Mouse (Mus musculus) lung, embryonic 16.5 days (tissue): ENCODE measurements around the gene Ptprt. TPM values are rescaled to one million over a fixed set of nuclear protein-coding genes. Genes with fewer than 3 reads are reported as not detected.

Experiments used
- ATAC-seq: fragments of 200-750 bp; cut with Nextera tagmentation; 2 replicates; pipeline ENCODE4 v1.8.0; 2017; ENCODE audit warnings: low read depth, mild to moderate bottlenecking, moderate library complexity
- H3K27ac ChIP-seq: fragments of 300-500 bp; sonication (generic); 2 replicates; pipeline ENCODE4 v1.5.1; 2014; ENCODE audit warnings: mild to moderate bottlenecking, control low read depth, low read length
- H3K27me3 ChIP-seq: fragments of 300-500 bp; sonication (generic); 2 replicates; pipeline ENCODE4 v1.6.1; 2014; ENCODE audit warnings: low read depth, low read length, mixed read lengths; ENCODE audit not compliant: control insufficient read depth, insufficient read depth
- H3K36me3 ChIP-seq: fragments of 300-500 bp; sonication (generic); 2 replicates; pipeline ENCODE4 v1.6.1; 2014; ENCODE audit warnings: low read length; ENCODE audit not compliant: control insufficient read depth, insufficient read depth
- H3K4me1 ChIP-seq: fragments of 300-500 bp; sonication (generic); replicated peaks from 2 replicates; pipeline ENCODE4 v1.6.1; 2014; ENCODE audit warnings: low read length, mixed read lengths; ENCODE audit not compliant: control insufficient read depth, insufficient read depth
- H3K4me2 ChIP-seq: fragments of 300-500 bp; sonication (generic); 2 replicates; pipeline ENCODE4 v1.6.1; 2014; ENCODE audit warnings: low read depth, low read length, control low read depth
- H3K4me3 ChIP-seq: fragments of 300-500 bp; sonication (generic); 2 replicates; pipeline ENCODE4 v1.5.1; 2014; ENCODE audit warnings: mild to moderate bottlenecking, low read length, control low read depth
- H3K9ac ChIP-seq: fragments of 300-500 bp; sonication (generic); 2 replicates; pipeline ENCODE4 v1.6.1; 2014; ENCODE audit warnings: low read length, control low read depth
- H3K9me3 ChIP-seq: fragments of 300-500 bp; sonication (generic); 2 replicates; pipeline ENCODE4 v1.6.1; 2016; ENCODE audit warnings: low read length; ENCODE audit not compliant: control insufficient read depth
- WGBS: fragments of 180-500 bp; shearing (Covaris S2); extraction: QIAGEN DNeasy Blood & Tissue Kit; methylation state at CpG from one replicate; pipeline ENCODE4 v1.1.7; 2014; 5-methylcytosine and 5-hydroxymethylcytosine counted together
- polyA plus RNA-seq: library from polyadenylated mRNA; unstranded; fragments of >200 nt; fragmentation: Nextera tagmentation; extraction: Ambion mirVana; gene quantifications from 2 replicates; pipeline ENCODE4 v1.2.1, GENCODE M21; 2015

The Ptprt gene
- polyA plus RNA-seq, 1 experiment from 2014 or later, result 0.62 TPM

DNA sequence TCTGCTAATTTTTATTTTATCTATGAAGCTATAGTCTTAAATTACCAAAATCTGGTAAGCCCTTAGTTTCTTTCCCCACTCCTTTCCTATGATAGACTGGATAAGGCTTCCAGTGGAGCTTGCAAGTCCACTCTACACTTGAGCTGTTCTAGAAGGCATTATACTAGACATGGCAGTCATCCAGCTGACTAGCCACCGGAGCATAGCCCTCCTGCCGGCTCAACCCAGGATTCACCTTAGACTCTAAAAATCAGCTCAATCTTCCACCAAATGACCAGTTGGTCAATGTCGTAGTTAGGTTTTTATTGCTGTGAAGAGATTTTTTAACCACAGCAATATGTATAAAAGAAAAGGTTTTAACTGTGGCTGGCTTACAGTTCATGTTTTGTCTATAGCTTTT lies 608.1 kb downstream of the Ptprt start:
- H3K27ac ChIP-seq, result no peak overlapping the region
- no peaks in the 10 kb centered on the region for H3K9me3 ChIP-seq
- no peak overlapping the region for H3K4me3 ChIP-seq
- H3K27me3 ChIP-seq, result no peaks in the 10 kb centered on the region
- ATAC-seq, result no peak
- H3K36me3 ChIP-seq, result no peaks in the 10 kb centered on the region
- WGBS, result 91% methylated on average over 3 of the region's 3 CpGs
- H3K4me1 ChIP-seq, result no peaks in the 10 kb centered on the region
- no peak overlapping the region for H3K4me2 ChIP-seq
- no peak overlapping the region for H3K9ac ChIP-seq

DNA sequence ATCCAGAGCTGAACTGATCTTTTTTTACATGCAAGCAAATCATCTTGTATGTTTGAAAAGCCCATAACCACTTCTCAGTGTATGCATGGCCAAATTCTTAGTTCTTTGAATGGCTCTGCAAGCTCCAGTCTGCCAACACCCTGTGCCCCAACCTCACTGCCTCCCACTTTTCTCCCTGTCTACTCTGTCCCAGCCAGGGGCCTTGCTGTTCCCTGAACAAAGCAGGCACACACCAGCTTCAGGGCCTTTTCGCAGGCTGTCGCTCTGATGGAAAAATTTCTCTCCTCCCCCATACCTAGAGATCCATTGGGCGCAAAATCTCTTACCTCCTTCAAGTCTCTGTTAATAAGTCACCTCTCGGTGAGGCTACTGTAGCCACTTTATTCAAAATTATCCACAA lies 610.7 kb downstream of the Ptprt start:
- Histone ChIP-seq H3K9ac (no peak overlapping the region), H3K4me2 (no peak overlapping the region), H3K36me3 (no peaks in the 10 kb centered on the region), H3K27me3 (no peaks in the 10 kb centered on the region), H3K4me1 (no peaks in the 10 kb centered on the region), H3K27ac (no peak overlapping the region), H3K4me3 (no peak overlapping the region), H3K9me3 (no peaks in the 10 kb centered on the region)
- 72% methylated on average over 4 of the region's 4 CpGs for WGBS
- ATAC-seq, result no peak

DNA sequence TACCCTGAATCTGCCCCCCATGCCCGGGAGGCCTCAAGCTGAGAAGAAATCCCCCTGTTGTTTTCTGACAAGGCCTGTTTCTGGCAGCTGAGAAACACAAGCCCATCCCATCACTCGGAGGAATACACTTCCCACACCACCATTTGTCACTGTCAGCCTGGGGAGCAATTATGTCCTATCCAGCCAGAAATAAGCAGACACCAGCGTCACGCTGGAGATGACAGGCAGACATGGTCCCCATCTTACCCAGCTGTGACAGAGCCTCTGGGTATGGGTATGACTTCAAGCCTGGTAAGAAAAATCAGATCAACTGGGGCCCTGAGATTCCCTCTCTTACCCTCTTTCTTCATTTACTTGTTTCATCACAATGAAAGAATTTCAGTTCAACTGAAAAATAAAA lies 625.3 kb downstream of the Ptprt start:
- Histone ChIP-seq H3K36me3 (no peaks in the 10 kb centered on the region), H3K27me3 (no peaks in the 10 kb centered on the region), H3K9ac (no peak overlapping the region), H3K4me2 (no peak overlapping the region), H3K4me3 (no peak overlapping the region), H3K9me3 (no peaks in the 10 kb centered on the region), H3K4me1 (no peaks in the 10 kb centered on the region), H3K27ac (no peak overlapping the region)
- no peak for ATAC-seq
- 41% methylated on average over 4 of the region's 4 CpGs for WGBS

DNA sequence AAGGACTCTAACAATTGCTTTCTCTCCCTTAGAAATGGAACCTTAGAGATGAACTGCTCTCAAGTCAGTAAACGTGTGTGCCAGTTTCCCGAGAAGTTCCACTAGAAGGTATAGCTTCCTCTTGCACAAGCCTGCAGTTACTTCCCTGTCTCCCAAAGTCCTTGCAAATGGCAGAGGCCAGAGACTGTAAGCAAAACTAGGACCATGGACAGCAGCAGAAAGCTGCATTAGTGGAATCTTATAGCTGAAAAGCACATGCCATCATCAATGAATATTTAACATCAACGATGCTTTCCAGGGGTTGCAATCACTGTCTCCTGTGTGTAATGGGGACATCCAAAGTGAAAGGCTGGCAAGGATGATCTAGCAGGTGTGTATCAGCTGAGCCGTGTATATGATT lies 629.3 kb downstream of the Ptprt start:
- Histone ChIP-seq H3K9ac (no peak overlapping the region), H3K4me3 (no peak overlapping the region), H3K27me3 (no peaks in the 10 kb centered on the region), H3K4me2 (no peak overlapping the region), H3K27ac (no peak overlapping the region), H3K9me3 (no peaks in the 10 kb centered on the region), H3K36me3 (no peaks in the 10 kb centered on the region), H3K4me1 (no peaks in the 10 kb centered on the region)
- 65% methylated on average over 4 of the region's 4 CpGs for WGBS
- ATAC-seq, result no peak

DNA sequence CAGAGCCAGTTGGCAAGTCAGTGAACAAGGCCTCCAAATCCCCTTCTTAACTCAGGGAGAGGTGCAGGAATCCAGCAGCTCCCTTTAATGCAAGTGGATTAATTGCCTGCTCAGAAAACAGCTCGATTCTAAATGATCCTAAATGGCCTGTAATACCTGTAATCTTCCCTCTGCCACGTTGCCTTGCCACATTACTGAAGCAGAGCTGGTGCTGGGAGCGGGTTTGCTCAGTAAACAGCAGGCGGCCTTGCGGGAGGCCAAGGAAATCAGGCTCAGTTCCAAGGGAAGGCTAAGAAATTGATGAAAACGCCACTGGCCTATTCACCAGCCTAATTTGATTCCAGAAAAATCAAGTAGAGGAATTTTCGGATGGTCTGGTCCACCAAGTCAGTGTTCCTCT lies 659.9 kb downstream of the Ptprt start:
- Histone ChIP-seq H3K4me1 (no peaks in the 10 kb centered on the region), H3K9ac (no peak overlapping the region), H3K9me3 (no peaks in the 10 kb centered on the region), H3K27me3 (no peaks in the 10 kb centered on the region), H3K27ac (no peak overlapping the region), H3K4me3 (no peak overlapping the region), H3K4me2 (no peak overlapping the region), H3K36me3 (no peaks in the 10 kb centered on the region)
- ATAC-seq, result no peak
- WGBS, result 44% methylated on average over 7 of the region's 7 CpGs

DNA sequence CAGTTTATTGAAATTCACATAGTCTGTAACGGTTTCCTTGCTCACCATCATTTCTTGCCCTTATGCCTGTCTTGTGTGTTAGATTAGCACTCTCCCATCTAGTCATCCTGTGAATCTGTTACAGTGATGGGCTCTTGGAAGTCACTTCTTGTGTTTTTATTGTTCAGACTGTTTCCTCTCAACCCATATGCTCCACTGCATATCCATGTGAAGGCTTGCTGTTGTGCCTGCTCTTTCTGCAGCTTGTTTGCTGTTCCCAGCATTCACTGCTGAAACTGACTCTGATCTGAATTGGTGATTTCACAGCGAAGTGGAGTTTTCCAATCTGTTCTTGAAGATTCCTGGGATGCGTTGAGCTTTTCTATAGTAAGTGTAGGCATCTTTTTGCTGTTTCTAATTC lies 678.6 kb downstream of the Ptprt start:
- Histone ChIP-seq H3K9me3 (no peaks in the 10 kb centered on the region), H3K36me3 (no peaks in the 10 kb centered on the region), H3K4me3 (no peak overlapping the region), H3K4me1 (no peaks in the 10 kb centered on the region), H3K27me3 (no peaks in the 10 kb centered on the region), H3K4me2 (no peak overlapping the region), H3K9ac (no peak overlapping the region), H3K27ac (no peak overlapping the region)
- 77% methylated on average over 3 of the region's 3 CpGs for WGBS
- ATAC-seq, result no peak

DNA sequence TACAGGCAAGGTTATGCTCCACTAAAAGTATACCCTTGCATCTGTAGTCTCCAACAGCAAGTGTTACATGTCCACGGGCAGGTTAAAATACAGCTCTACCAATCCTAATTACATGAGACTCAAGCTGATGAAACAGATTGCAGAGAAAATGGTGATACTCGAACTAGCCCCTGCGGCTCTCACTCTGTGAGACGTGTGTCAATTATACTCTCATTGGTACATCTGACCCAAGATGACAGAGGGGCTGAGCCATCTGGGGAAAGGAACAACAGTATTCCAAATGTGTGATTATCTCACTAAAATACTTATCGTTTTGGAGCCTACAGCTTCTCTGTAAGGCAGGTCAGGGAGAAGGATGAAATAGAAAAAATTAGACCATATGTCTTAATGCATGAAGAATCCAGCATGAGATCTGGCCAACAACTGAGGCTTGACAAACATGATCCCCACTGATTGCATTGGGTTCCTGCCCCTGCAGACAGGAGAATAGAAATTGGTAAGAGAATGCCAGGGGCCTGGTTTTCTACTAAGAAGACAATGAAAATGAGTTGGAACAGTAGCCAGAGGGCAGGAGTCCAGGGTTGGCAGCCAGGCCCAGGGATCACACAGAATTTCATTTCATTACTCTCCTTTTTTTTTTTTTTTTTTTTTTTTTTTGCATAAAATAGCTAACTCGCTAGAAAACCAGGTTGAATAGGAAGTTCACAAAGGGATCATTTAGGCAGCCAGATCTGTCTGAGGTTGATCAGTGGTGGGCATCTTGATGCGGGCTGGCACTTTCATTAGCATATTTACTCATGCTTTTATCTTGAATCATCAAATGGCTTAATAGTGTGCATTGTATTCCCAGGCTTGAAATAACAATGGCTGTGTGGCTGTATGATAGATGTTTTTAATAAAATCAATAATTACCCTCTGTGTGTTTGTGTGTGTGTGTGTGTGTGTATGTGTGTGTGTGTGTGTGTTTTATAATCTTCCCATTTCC lies 699.5 kb downstream of the Ptprt start:
- 80% methylated on average over 7 of the region's 7 CpGs for WGBS
- H3K36me3 ChIP-seq, result no peaks in the 10 kb centered on the region
- no peak overlapping the region for H3K4me2 ChIP-seq
- H3K9me3 ChIP-seq, result no peaks in the 10 kb centered on the region
- no peak for ATAC-seq
- H3K27me3 ChIP-seq, result no peaks in the 10 kb centered on the region
- H3K9ac ChIP-seq, result no peak overlapping the region
- H3K27ac ChIP-seq, result no peak overlapping the region
- H3K4me1 ChIP-seq, result no peaks in the 10 kb centered on the region
- no peak overlapping the region for H3K4me3 ChIP-seq

DNA sequence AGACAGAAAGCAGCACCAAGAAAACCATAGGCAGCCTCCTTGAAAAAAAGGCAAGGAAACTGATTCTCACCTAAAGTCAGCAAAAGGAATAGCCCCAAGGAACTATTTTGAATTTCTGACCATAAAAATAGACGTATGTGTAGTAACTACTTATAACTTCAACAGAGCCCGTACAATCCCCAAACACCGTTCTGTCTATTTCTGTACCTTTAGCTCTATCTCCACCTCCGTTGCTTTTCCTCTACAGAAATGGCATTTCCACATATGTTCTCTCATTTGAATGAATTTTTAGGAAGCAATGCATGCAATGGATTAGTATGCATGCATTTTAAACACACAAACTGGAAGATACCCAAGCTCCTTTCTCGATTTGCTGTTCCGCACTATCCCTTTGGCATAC lies 715.5 kb downstream of the Ptprt start:
- Histone ChIP-seq H3K27me3 (no peaks in the 10 kb centered on the region), H3K4me3 (no peak overlapping the region), H3K36me3 (no peaks in the 10 kb centered on the region), H3K4me1 (no peaks in the 10 kb centered on the region), H3K27ac (no peak overlapping the region), H3K9ac (no peak overlapping the region), H3K9me3 (no peaks in the 10 kb centered on the region), H3K4me2 (no peak overlapping the region)
- no peak for ATAC-seq
- WGBS, result 87% methylated on average over 6 of the region's 6 CpGs

DNA sequence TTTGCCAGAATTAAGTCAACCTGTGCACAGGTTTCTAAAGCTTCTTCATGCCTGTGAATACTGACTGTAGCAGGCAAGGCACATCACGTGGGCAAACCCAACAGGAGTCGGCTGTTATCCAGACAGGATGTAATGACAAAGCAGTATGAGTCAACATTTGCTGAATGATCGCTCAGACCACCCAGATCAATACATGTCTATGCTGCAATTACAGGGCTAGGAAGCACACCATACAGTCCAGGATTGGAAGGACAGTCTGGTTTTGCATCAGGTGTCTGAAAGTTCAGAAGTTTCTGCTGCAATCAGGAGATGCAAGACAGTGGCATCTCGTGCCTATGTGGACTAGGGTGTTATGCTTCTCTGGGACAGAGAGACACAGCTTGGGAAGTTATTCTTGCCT lies 716.3 kb downstream of the Ptprt start:
- Histone ChIP-seq H3K4me1 (no peaks in the 10 kb centered on the region), H3K27ac (no peak overlapping the region), H3K9me3 (no peaks in the 10 kb centered on the region), H3K27me3 (no peaks in the 10 kb centered on the region), H3K9ac (no peak overlapping the region), H3K36me3 (no peaks in the 10 kb centered on the region), H3K4me2 (no peak overlapping the region), H3K4me3 (no peak overlapping the region)
- ATAC-seq, result no peak
- WGBS, result 66% methylated on average over 4 of the region's 4 CpGs
